Mouse (Mus musculus): ENCODE data around the gene Mtfr1l. TPM values are rescaled to one million over a fixed set of nuclear protein-coding genes. Genes with fewer than 3 reads are reported as not detected.

The Mtfr1l gene
- total and polyA plus RNA-seq, 3 experiments: 54.5 to 119 (median 55.6) TPM

- Histone ChIP-seq H3K27me3 (ENCODE audit: insufficient read depth, low read length) (peaks cover 28% of the 10 kb centered on the region), H3K9me3 (replicated peaks) (peaks cover 13% of the 10 kb centered on the region), H3K36me3 (replicated peaks) (no peaks in the 10 kb centered on the region), H3K4me3 (ENCODE audit: low read depth, low read length) (no peak overlapping the region), H3K4me1 (ENCODE audit: insufficient read depth, low read depth, low read length) (no peaks in the 10 kb centered on the region)
- DNase-seq (ENCODE audit: low spot score) (no peak), ATAC-seq (ENCODE audit: extremely low read depth, insufficient number of reproducible peaks, low FRiP score, poor library complexity, severe bottlenecking) (no peak)
- TF ChIP-seq GATA1 (IDR thresholded peaks at IDR 0.05; ENCODE audit: borderline replicate concordance, low read length) (no peak), CTCF (IDR thresholded peaks at IDR 0.05; ENCODE audit: low read depth, low read length) (no peak; the same call in 1 of the 2 replicates), POLR2AphosphoS5 (IDR thresholded peaks at IDR 0.05; ENCODE audit: insufficient replicate concordance, low read depth, low read length) (no peak)
Observed at GRCm38 (mm10) chr4:134569205-134569604, 34.0 kb upstream of the Mtfr1l start.

GRCm38 (mm10) chr4:134567377-134568226 lies 32.4 kb upstream of the Mtfr1l start:
- peaks cover 37% of the 10 kb centered on the region for H3K27me3 ChIP-seq (ENCODE audit: insufficient read depth, low read length)
- H3K4me1 ChIP-seq (ENCODE audit: insufficient read depth, low read depth, low read length): no peaks in the 10 kb centered on the region
- H3K4me3 ChIP-seq (ENCODE audit: low read depth, low read length): no peak overlapping the region
- peaks cover 7% of the 10 kb centered on the region; the same call in 1 of the 2 replicates for H3K9me3 ChIP-seq (replicated peaks)
- H3K36me3 ChIP-seq (replicated peaks): no peaks in the 10 kb centered on the region
- ATAC-seq (ENCODE audit: extremely low read depth, insufficient number of reproducible peaks, low FRiP score, poor library complexity, severe bottlenecking) (no peak), DNase-seq (ENCODE audit: low spot score) (no peak)
- no peak for TF ChIP-seq GATA1 (IDR thresholded peaks at IDR 0.05; ENCODE audit: borderline replicate concordance, low read length)
- no peak for TF ChIP-seq POLR2AphosphoS5 (IDR thresholded peaks at IDR 0.05; ENCODE audit: insufficient replicate concordance, low read depth, low read length)
- TF ChIP-seq CTCF (IDR thresholded peaks at IDR 0.05; ENCODE audit: low read depth, low read length): no peak
- no peak for TF ChIP-seq GATA2 (IDR thresholded peaks at IDR 0.05; ENCODE audit: borderline replicate concordance, low read depth, low read length)
- TF ChIP-seq TAL1 (conservative IDR thresholded peaks at IDR 0.05; ENCODE audit: low read depth, low read length): no peak

- DNase-seq (ENCODE audit: low spot score): no peak
- no peaks in the 10 kb centered on the region for H3K36me3 ChIP-seq (replicated peaks)
- peaks cover 7% of the 10 kb centered on the region; the same call in 1 of the 2 replicates for H3K9me3 ChIP-seq (replicated peaks)
- H3K27me3 ChIP-seq (ENCODE audit: insufficient read depth, low read length): peaks cover 44% of the 10 kb centered on the region
- H3K4me3 ChIP-seq (ENCODE audit: low read depth, low read length): no peak overlapping the region
- no peaks in the 10 kb centered on the region for H3K4me1 ChIP-seq (ENCODE audit: insufficient read depth, low read depth, low read length)
- TF ChIP-seq CTCF (IDR thresholded peaks at IDR 0.05; ENCODE audit: low read depth, low read length) (no peak), TAL1 (conservative IDR thresholded peaks at IDR 0.05; ENCODE audit: low read depth, low read length) (no peak), GATA1 (IDR thresholded peaks at IDR 0.05; ENCODE audit: borderline replicate concordance, low read length) (no peak), POLR2AphosphoS5 (IDR thresholded peaks at IDR 0.05; ENCODE audit: insufficient replicate concordance, low read depth, low read length) (no peak), GATA2 (IDR thresholded peaks at IDR 0.05; ENCODE audit: borderline replicate concordance, low read depth, low read length) (no peak)
- no peak for ATAC-seq (ENCODE audit: extremely low read depth, insufficient number of reproducible peaks, low FRiP score, poor library complexity, severe bottlenecking)
Observed at GRCm38 (mm10) chr4:134564093-134564492, 28.9 kb upstream of the Mtfr1l start.

- Histone ChIP-seq H3K4me1 (ENCODE audit: insufficient read depth, low read depth, low read length) (no peaks in the 10 kb centered on the region), H3K36me3 (replicated peaks) (no peaks in the 10 kb centered on the region), H3K9me3 (replicated peaks) (peaks cover 7% of the 10 kb centered on the region; the same call in 1 of the 2 replicates), H3K4me3 (ENCODE audit: low read depth, low read length) (no peak overlapping the region), H3K27me3 (ENCODE audit: insufficient read depth, low read length) (peaks cover 44% of the 10 kb centered on the region)
- TF ChIP-seq GATA1 (IDR thresholded peaks at IDR 0.05; ENCODE audit: borderline replicate concordance, low read length): no peak
- TF ChIP-seq GATA2 (IDR thresholded peaks at IDR 0.05; ENCODE audit: borderline replicate concordance, low read depth, low read length): no peak
- no peak for TF ChIP-seq CTCF (IDR thresholded peaks at IDR 0.05; ENCODE audit: low read depth, low read length)
- no peak for ATAC-seq (ENCODE audit: extremely low read depth, insufficient number of reproducible peaks, low FRiP score, poor library complexity, severe bottlenecking)
- DNase-seq (ENCODE audit: low spot score): no peak
Observed at GRCm38 (mm10) chr4:134563624-134564023, 28.4 kb upstream of the Mtfr1l start.

- Histone ChIP-seq H3K4me3 (ENCODE audit: low read depth, low read length) (no peak overlapping the region), H3K27me3 (ENCODE audit: insufficient read depth, low read length) (peaks cover 41% of the 10 kb centered on the region), H3K36me3 (replicated peaks) (no peaks in the 10 kb centered on the region), H3K9me3 (replicated peaks) (peaks cover 7% of the 10 kb centered on the region; the same call in 1 of the 2 replicates), H3K4me1 (ENCODE audit: insufficient read depth, low read depth, low read length) (no peaks in the 10 kb centered on the region)
- ATAC-seq (ENCODE audit: extremely low read depth, insufficient number of reproducible peaks, low FRiP score, poor library complexity, severe bottlenecking) (no peak), DNase-seq (ENCODE audit: low spot score) (no peak)
- no peak for TF ChIP-seq GATA2 (IDR thresholded peaks at IDR 0.05; ENCODE audit: borderline replicate concordance, low read depth, low read length)
- no peak for TF ChIP-seq TAL1 (conservative IDR thresholded peaks at IDR 0.05; ENCODE audit: low read depth, low read length)
- no peak for TF ChIP-seq POLR2AphosphoS5 (IDR thresholded peaks at IDR 0.05; ENCODE audit: insufficient replicate concordance, low read depth, low read length)
- no peak for TF ChIP-seq CTCF (IDR thresholded peaks at IDR 0.05; ENCODE audit: low read depth, low read length)
- no peak for TF ChIP-seq GATA1 (IDR thresholded peaks at IDR 0.05; ENCODE audit: borderline replicate concordance, low read length)
Observed at GRCm38 (mm10) chr4:134562014-134562413, 26.8 kb upstream of the Mtfr1l start.

GRCm38 (mm10) chr4:134560699-134561098 lies 25.5 kb upstream of the Mtfr1l start:
- TF ChIP-seq CTCF (IDR thresholded peaks at IDR 0.05; ENCODE audit: low read depth, low read length) (no peak), GATA1 (IDR thresholded peaks at IDR 0.05; ENCODE audit: borderline replicate concordance, low read length) (no peak), POLR2AphosphoS5 (IDR thresholded peaks at IDR 0.05; ENCODE audit: insufficient replicate concordance, low read depth, low read length) (no peak), TAL1 (conservative IDR thresholded peaks at IDR 0.05; ENCODE audit: low read depth, low read length) (no peak), GATA2 (IDR thresholded peaks at IDR 0.05; ENCODE audit: borderline replicate concordance, low read depth, low read length) (no peak)
- no peak overlapping the region for H3K4me3 ChIP-seq (ENCODE audit: low read depth, low read length)
- no peak for ATAC-seq (ENCODE audit: extremely low read depth, insufficient number of reproducible peaks, low FRiP score, poor library complexity, severe bottlenecking)
- H3K27me3 ChIP-seq (ENCODE audit: insufficient read depth, low read length): peaks cover 41% of the 10 kb centered on the region
- no peak for DNase-seq (ENCODE audit: low spot score)
- H3K9me3 ChIP-seq (replicated peaks): peaks cover 6% of the 10 kb centered on the region; the same call in 1 of the 2 replicates
- H3K4me1 ChIP-seq (ENCODE audit: insufficient read depth, low read depth, low read length): no peaks in the 10 kb centered on the region
- H3K36me3 ChIP-seq (replicated peaks): no peaks in the 10 kb centered on the region
